Mouse (Mus musculus) megakaryocyte progenitor cell, adult 5-6 weeks (primary cell): ENCODE measurements around the gene Mrps14. TPM values are rescaled to one million over a fixed set of nuclear protein-coding genes. Genes with fewer than 3 reads are reported as not detected.
A peak's percentile ranks its signal among the peaks of the same experiment; 100 is the strongest.

Experiments used
- ATAC-seq: replicated peaks from 2 replicates; pipeline ENCODE4 v1.8.0; 2016; ENCODE audit warnings: mild to moderate bottlenecking, moderate TSS enrichment, inconsistent platforms; ENCODE audit not compliant: poor library complexity
- total RNA-seq, 2 experiments: library from RNA; stranded (forward) in 1 of 2; stranded (reverse) in 1 of 2; fragments of 157-497, 149-512 nt in 1 of 2; fragments of 200-1000 nt in 1 of 2; gene quantifications; 2 replicates each; pipeline versions ENCODE4 v1.2.3 to v1.2.4; 2015 to 2017

The Mrps14 gene
- total RNA-seq (2015) (198 and 201 TPM in 2 replicates), total RNA-seq (2017) (151 and 173 TPM in 2 replicates)

- ATAC-seq: peak; percentile 95
Observed at GRCm38 (mm10) chr1:160194529-160195336, at the start of gene Mrps14. TSS of gene Mrps14 (plus strand) at chr1:160195215.

DNA sequence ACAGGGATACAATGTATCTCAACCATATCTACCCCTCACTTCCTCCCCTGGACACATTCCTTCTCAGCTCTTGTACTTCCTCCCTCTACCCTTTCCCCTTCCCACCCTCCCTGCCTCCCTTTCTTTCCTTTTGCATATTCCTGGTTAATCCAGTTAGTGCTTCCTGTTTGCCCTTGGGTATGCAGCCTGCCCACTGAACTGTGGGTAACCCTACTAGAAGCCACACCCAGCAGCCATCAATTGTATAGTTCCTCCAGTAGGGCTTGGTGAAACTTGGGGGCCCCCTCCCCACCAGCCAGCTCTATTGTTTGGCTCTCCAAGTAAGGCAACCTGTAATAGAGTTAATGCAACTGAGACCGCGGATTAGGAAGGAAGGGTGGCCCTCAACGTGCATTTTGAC lies 49.4 kb upstream of the Mrps14 start:
- ATAC-seq: no peak

- no peak for ATAC-seq
Observed at GRCm38 (mm10) chr1:160147274-160147673, 47.7 kb upstream of the Mrps14 start.

- ATAC-seq: no peak
Observed at GRCm38 (mm10) chr1:160149291-160149906, 45.6 kb upstream of the Mrps14 start.

- ATAC-seq: no peak
Observed at GRCm38 (mm10) chr1:160150726-160151125, 44.3 kb upstream of the Mrps14 start.

GRCm38 (mm10) chr1:160153480-160153879 lies 41.5 kb upstream of the Mrps14 start, which contains the start of gene Tnn:
TSS of gene Tnn (minus strand) at chr1:160153580.
- no peak for ATAC-seq

DNA sequence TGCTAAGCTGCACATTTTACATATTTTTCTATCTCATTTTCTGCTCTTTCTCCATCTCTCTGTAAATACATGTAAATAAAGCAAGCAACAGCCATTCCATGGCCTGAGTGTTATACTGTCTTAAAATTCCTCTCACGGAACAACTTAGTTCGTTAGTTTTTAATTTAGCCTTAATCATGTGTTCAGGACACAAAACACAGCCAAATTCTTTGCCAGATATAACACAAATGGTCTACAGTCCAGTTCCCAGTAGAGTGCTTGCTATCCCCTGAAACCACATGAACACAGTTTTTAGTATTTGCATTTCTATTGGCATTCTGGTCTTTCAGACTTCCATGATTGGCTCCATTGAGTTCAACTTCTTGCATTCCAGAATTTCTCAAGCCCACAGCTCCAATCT lies 36.8 kb upstream of the Mrps14 start:
- ATAC-seq: no peak

GRCm38 (mm10) chr1:160166600-160166999 lies 28.4 kb upstream of the Mrps14 start:
- no peak for ATAC-seq

- no peak for ATAC-seq
Observed at GRCm38 (mm10) chr1:160176903-160177302, 18.1 kb upstream of the Mrps14 start.

DNA sequence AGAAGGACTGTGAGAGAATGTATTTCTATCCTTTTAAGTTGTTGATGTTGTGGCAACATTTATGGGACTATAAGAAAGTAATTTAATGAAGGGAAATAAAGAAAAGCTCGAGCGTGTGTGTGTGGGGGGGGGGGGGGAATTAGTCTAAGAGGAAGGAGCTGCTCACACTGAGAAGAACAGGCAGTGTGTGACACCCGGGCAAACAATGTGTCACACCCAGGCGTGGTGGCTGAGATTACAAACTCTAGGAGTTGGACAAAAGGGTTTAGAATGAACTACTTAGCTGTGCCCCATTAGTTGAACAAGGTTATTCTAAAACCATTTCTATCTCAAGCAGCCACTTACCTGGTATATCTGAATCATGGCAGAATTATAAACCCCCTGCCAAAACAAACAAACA lies 13.8 kb upstream of the Mrps14 start:
- ATAC-seq: no peak

GRCm38 (mm10) chr1:160184506-160184905 lies 10.5 kb upstream of the Mrps14 start:
- peak; percentile 81 for ATAC-seq

DNA sequence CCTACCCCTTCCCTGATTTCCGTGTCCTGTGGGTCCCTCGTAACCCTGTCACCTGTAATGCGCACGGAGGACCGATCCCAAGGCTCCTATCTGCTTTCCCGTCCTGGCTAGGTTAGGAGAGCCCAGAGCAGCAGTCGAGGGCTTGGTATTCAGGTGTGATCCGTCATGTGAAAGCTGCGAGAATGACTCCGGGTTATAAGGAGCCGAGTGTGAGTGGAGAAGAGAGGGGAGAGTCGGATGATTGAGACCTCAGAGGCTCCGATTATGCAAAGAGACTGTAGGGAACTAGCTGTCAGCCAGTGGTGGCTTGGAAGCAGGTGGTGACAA lies 285 bp downstream of the Mrps14 start:
- ATAC-seq: peak; percentile 27

- ATAC-seq: peak; percentile 44; the same call in 1 of the 2 replicates
Observed at GRCm38 (mm10) chr1:160205486-160205885, 10.5 kb downstream of the Mrps14 start.

DNA sequence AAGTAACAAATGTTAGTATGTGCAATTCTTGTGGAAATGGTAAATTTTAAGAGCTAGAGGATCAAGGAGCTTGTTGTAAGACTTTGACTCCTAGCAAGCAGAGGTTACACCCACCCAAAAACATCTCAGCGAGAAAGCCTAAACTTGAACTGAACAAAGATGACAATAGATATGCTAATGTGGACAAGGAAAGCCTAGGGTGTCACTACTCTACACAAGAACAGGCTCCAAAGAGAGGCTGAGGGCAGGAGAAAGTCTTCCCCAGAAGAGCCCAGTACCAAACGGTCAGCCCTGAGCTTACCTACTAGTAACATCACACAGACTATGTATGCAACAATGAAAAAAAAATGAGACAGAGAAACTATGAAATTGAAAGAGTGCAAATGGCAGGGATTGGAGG lies 14.8 kb downstream of the Mrps14 start:
- no peak for ATAC-seq

GRCm38 (mm10) chr1:160210566-160210965 lies 15.6 kb downstream of the Mrps14 start:
- no peak for ATAC-seq

DNA sequence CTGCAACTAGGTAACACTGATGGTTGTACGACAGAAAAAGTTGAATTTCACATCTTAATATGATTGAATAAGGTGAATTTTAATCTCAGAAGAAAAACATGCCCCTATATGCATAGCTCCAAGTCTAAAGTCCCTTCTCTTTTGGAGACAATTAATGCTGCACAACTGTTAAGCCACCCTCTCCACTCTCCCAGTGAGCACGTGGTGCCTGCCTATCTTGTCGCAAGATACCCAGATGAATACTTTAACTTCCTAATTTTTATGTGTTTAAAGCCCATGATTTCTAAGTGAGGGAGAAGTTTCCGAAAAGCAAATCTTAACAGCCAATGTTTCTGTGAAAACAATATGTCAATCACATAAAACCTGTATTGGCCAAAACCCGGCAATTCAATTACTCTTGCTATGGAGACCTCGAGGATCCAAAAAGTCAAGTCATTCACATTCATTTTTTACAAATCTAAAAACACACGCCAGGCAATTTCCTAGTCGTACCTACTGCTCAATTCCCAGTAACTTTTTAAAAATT lies 16.6 kb downstream of the Mrps14 start:
- no peak for ATAC-seq

DNA sequence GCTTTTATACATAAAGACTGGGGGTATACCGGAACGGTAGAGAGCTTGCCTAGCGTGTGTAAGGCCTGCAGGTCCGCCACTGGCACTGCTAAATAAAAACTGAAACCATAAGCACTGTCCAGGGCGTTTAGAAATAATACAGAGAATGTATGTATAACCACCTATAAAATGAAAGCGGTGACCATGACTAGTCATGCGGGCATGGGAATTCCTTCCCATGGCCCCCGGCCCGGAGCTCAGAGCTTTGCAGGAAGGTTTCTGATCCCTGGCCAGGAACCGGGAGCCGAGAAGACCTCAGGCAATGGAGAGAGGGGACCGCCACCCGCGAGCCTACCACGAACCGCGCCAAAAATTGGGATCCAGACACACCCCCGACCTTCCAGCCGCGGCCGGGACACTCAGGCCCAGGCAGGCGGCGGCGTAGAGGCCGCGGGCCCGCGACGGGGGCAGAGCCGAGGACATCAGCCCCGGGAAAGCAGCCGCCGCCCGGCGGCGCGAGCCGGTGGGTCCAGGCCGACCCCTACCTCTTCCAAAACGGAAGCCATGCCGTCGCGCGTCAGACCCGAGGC lies 17.2 kb downstream of the Mrps14 start:
- peak; percentile 4; the same call in 1 of the 2 replicates for ATAC-seq

- ATAC-seq: peak; percentile 86
Observed at GRCm38 (mm10) chr1:160212703-160213669, 18.0 kb downstream of the Mrps14 start, which contains the start of gene Cacybp. TSS of gene Cacybp (minus strand) at chr1:160212875.

DNA sequence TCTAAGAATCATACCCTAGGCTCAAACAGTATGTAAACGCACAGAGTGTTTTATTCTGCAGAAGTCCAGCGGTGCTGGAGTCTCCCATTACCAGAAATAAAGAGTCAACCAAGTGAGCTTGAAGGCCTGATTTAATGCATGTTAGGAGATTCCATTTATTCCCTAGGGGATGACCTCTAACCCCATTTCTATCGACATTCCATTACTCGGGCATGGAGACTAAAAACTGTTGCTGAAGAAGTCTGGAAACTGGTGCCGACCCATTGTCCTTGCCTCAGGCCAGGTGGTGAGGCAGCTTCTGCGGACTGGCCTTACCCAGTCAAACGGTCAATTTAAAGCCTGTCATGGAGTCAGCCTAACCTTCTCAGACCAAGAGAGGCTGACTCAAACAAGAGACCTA lies 19.2 kb downstream of the Mrps14 start:
- no peak for ATAC-seq

DNA sequence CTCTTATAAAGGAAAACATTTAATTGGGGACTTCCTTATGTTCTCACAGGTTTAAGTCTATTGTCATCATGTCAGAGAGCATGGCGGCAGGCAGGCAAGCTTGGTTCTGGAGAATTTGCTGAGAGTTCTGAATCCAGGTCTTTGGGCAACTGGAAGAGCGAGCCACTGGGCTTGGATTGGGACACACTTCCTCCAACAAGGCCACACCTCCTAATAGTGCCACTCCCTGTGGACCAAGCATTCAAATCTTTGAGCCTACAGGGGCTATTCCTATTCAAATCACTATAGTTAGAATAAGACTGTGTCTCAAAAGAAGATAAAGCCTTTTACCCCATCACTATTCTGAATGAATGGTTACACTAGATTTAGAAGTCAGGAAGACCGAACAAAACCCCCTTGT lies 22.9 kb downstream of the Mrps14 start:
- no peak for ATAC-seq

- ATAC-seq: no peak
Observed at GRCm38 (mm10) chr1:160224093-160224492, 29.1 kb downstream of the Mrps14 start.
